Mouse (Mus musculus) sigmoid colon, adult 10 weeks (tissue): ENCODE results near the gene Lcn5. TPM values are rescaled to one million over a fixed set of nuclear protein-coding genes. Genes with fewer than 3 reads are reported as not detected.

Experiments used
- polyA plus RNA-seq: library from polyadenylated mRNA; stranded (reverse); fragments of 350-450 nt; fragmentation: Illumina TruSeq; extraction: RNeasy Lipid Tissue Mini Kit (QIAGEN cat#74804); gene quantifications from one replicate; pipeline ENCODE4 v1.2.3, GENCODE M21; 2014; ENCODE audit warnings: low read depth, low replicate concordance

Lcn5 gene
- not detected for polyA plus RNA-seq

DNA sequence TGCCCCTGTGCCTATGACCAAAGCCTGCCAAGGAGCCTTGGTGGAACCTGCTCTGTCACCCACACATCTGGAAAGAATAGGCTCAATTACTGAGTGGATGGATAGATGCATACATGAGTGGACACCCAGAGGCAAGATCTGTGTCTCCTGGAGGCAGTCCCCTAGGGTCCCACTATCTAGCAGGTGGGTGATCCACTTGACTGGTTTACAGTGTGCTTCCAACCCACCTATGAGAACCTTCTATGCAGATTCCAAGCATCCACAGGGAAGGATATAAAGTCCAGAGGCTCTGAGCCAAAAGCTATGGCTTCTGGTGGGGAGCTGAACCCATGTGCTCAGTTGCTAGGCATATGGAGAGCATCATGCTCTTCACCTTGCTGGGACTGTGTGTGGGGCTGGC is at the start of gene Lcn5:
Lcn5 (plus strand) TSS at position 301 of the 400 bp plus-strand sequence.

DNA sequence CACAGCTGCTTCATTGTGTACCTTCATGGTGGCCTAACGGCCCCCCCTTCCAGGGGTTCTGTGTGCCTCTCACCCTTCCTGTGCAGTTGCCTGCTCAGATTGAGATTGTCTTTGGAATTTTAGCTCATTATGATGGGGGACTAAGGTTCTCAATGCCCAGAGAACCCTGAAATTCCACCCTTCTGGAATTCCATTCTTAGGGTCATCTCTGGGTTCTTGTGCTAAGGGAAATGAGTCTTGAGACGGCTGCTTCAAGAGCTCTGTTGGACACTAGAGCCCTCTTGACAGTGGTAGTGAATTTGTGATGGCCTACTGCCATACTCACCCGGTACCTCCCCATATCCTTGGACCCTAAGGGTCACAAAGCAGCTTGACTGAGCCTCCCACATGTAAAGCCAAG is 40.2 kb upstream of the Lcn5 start, which contains the start of gene Ccdc183:
Ccdc183 (minus strand) TSS at position 101 of the 400 bp plus-strand sequence.

DNA sequence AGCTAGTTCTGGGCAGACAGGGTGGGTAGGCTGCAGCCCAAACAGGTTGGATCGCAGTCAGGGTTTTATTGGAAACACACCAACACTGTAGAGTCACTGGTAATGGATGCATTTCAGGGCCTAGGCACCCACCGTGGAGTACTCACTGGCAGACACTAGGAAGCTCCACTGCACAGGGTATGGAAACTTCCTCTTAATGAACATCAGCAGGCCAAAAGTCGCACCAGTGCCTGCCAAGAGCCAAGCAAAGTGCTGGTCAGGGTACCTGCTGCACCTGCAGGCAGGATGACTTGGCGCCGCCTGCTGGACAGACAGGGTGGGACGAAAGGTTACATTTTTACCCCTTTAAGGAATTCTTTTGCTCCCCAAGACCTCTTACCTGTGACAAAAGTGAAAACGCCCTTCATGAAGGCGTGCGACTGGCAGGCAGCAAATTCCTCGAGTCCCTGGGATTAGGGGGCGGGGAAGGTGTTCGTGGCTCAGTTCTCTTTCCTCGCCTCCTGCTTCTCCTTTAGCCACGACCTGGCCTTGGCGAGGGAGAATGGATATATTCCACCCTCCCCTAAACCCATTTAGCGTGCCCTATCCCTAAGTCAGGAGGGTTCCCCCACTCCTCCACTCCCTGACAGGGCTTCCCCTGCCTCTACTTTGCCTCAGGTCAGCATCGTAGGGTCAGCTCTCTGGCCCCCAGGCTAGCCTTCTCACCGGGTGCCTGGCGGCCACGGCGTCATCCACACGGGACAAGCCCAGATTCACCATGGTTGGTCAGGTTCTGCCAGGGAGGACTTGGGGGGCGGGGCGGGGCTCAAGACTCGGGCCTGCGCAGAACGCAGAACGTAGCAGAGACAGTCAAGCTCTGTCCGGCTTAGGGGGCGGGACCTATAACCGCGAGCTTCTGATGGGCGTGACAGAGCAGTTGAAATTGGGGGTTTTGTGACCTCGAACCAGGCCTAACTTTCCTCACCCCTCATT is 36.2 kb upstream of the Lcn5 start, which contains the start of gene Tmem141:
Tmem141 (minus strand) TSS at position 777 of the 972 bp plus-strand sequence.

DNA sequence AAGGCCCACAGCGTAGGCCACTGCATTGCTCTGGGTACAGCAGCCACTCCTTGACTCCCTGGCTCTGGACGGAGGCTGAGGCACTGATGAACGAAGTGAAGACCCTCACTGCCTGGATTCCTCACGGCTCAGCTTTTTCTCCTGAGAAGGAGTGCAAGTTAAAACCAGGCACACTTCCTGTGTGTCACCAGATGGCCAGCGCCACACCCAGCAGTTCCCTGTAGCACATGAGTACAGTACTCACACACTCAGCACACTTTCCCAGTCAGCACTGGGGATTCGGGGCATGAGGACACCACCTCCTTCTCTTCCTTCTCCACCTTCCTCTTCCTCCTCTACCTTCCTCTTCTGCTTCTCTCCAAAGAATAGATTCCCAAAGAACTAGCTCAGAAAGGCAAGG is 29.9 kb upstream of the Lcn5 start, which contains the start of gene Fcna:
Fcna (minus strand) TSS at position 220 of the 400 bp plus-strand sequence.

DNA sequence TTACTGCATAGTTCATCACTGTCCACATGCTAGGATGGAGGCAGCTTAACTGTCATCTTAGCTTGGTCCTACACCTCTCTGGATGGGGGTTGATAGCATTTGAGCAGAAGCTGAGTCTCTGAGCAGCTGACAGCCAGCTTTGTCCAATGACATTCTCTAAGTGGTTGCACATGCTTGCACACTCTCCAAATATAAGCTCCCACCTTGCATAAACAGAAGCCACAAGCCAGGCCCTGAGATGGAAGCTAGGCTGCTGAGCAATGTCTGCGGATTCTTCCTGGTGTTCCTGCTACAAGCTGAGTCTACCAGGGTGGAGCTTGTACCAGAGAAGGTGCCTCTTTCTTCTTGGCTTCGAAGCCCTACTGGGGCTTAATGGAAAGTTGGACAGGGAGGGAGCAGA is 4.8 kb upstream of the Lcn5 start, which contains the start of gene Lcn8:
Lcn8 (plus strand) TSS at position 219 of the 400 bp plus-strand sequence.

DNA sequence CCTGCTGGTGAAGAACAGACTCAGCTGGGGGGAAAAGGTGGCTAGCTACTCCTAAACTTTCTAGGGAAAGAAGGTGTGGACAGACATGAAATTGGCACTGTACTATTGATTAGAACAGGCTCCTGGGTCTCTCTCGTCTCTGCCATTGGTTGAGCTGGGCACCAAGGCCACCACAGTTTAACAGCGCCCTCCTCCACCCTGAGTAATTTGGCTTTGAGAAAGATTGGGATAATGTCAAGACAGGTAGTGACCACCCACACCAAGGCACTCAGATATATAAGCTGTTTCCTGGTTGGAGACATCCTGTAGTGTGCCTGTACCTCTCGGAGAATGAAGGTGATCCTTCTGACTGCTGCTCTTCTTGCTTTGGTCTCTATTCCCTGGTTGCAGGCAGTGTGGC is 18.7 kb downstream of the Lcn5 start, which contains the start of gene Lcn6:
Lcn6 (plus strand) TSS at position 301 of the 400 bp plus-strand sequence.

DNA sequence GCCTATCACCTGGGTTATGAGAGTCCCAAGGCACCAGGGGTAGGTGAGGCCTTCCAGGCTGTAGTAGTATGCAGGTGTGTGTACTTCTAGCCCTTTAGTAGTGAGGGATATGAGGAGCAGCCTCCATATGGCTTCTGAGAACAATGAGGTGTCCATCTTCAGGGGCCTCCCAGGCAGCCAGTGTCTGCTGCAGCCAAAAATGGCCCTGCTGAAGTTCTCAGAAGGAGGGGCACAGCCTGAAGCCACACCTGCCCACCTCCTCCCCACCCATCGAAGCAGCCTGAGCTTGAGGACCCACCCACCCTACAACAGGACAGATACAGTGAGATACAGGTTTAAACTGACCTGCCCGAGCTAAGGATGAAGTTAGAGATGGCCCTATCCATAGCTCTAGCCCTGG is 24.7 kb downstream of the Lcn5 start, which contains the start of gene Lcn10:
Lcn10 (plus strand) TSS at position 301 of the 400 bp plus-strand sequence.

DNA sequence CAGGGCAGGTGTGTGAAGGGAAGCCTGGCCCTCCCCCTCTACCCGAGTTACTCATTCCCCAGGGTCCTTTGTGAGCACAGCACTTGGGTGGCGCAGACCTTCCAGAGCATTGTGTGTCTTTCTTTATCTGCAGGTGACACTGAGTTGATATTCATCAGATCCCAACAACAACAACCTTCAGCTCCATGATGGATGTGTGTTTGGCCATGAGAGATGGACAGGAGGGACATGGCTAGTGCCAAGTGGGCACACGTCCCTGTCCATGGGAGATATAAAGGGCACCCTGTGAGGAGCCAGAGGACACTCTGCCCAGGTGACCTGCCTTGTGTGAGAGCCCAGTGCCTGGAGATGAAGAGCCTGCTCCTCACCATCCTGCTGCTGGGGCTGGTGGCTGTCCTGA is 42.0 kb downstream of the Lcn5 start, which contains the start of gene Obp2a:
Obp2a (plus strand) TSS at position 301 of the 400 bp plus-strand sequence.

DNA sequence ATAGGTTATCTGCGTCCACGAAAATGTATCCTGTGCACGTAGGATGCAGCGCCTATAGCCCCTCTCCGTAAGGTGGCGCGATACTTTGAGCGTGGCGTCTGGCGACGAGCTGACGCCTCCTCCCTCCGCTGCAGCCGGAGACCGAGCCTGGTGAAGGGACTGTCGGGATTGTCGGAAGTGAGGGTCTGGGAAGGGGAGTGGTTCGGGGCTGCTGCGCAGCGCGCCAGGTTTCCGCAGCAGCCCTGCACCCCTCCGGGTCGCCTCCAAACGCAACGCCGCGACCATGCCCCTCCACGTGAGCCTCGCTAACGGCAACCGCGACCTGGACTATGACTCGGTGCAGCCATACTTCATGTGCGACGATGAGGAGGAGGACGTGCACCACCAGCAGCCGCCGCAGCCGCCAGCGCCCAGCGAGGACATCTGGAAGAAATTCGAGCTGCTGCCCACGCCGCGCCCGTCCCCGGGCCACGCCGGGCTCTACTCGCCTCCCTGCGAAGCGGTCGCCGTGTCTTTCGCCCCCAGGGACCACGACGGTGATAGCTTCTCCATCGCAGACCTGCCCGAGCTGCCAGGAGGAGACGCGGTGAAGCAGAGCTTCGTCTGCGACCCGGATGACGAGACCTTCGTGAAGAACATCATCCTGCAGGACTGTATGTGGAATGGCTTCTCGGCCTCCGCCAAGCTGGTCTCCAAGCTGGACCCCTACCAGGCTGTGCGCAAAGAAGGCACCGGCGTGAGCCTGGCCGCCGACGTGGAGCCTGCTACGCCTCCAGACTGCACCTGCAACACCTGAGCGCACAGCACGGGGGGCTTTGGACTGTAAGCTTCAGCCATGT is 49.1 kb downstream of the Lcn5 start, which contains the start of gene Bmyc:
Bmyc (plus strand) TSS at position 97 of the 839 bp plus-strand sequence.

Other genes with a start within 250 kb of the Lcn5 start
- gene Fut7, start 234.7 kb upstream of the Lcn5 start, polyA plus RNA-seq, result not detected
- gene Abca2, start 229.2 kb upstream of the Lcn5 start, polyA plus RNA-seq, result 0.09 TPM
- not detected for gene Clic3, start 201.1 kb upstream of the Lcn5 start, polyA plus RNA-seq
- gene Paxx, start 196.9 kb upstream of the Lcn5 start, polyA plus RNA-seq, result 2.6 TPM
- not detected for gene Ptgds, start 187.9 kb upstream of the Lcn5 start, polyA plus RNA-seq
- not detected for gene Lcn12, start 164.0 kb upstream of the Lcn5 start, polyA plus RNA-seq
- 1.5 TPM for gene Fbxw5, start 157.2 kb upstream of the Lcn5 start, polyA plus RNA-seq
- not detected for gene C8g, start 156.2 kb upstream of the Lcn5 start, polyA plus RNA-seq
- 0.95 TPM for gene Traf2, start 111.0 kb upstream of the Lcn5 start, polyA plus RNA-seq
- gene Edf1, start 100.1 kb upstream of the Lcn5 start, polyA plus RNA-seq, result 2.6 TPM
- gene Mamdc4, start 83.1 kb upstream of the Lcn5 start, polyA plus RNA-seq, result not detected
- not detected for gene Phpt1, start 82.7 kb upstream of the Lcn5 start, polyA plus RNA-seq
- gene Ajm1, start 76.2 kb upstream of the Lcn5 start, polyA plus RNA-seq, result not detected
- 29.1 TPM for gene Rabl6, start 49.4 kb upstream of the Lcn5 start, polyA plus RNA-seq
- not detected for gene Ccdc183, start 40.3 kb upstream of the Lcn5 start, polyA plus RNA-seq
- 3.3 TPM for gene Tmem141, start 35.9 kb upstream of the Lcn5 start, polyA plus RNA-seq
- 7.5 TPM for gene Fcna, start 29.9 kb upstream of the Lcn5 start, polyA plus RNA-seq
- not detected for gene Lcn8, start 4.8 kb upstream of the Lcn5 start, polyA plus RNA-seq
- not detected for gene Lcn6, start 18.8 kb downstream of the Lcn5 start, polyA plus RNA-seq
- not detected for gene Lcn10, start 24.8 kb downstream of the Lcn5 start, polyA plus RNA-seq
- gene Obp2a, start 42.1 kb downstream of the Lcn5 start, polyA plus RNA-seq, result not detected
- gene Bmyc, start 48.8 kb downstream of the Lcn5 start, polyA plus RNA-seq, result 5.0 TPM
- not detected for gene Obp2b, start 79.1 kb downstream of the Lcn5 start, polyA plus RNA-seq
- gene Lcn3, start 107.6 kb downstream of the Lcn5 start, polyA plus RNA-seq, result not detected
- gene Lcn11, start 119.1 kb downstream of the Lcn5 start, polyA plus RNA-seq, result not detected
- gene Gm13539, start 124.3 kb downstream of the Lcn5 start, polyA plus RNA-seq, result not detected
- not detected for gene Glt6d1, start 157.9 kb downstream of the Lcn5 start, polyA plus RNA-seq
- not detected for gene Lcn9, start 165.2 kb downstream of the Lcn5 start, polyA plus RNA-seq
- not detected for gene Sohlh1, start 189.3 kb downstream of the Lcn5 start, polyA plus RNA-seq
- 0.13 TPM for gene Kcnt1, start 205.8 kb downstream of the Lcn5 start, polyA plus RNA-seq